Mouse (Mus musculus): ENCODE data around the gene Cdc7. TPM values are rescaled to one million over a fixed set of nuclear protein-coding genes. Genes with fewer than 3 reads are reported as not detected.

Gene Cdc7
- polyA plus RNA-seq, 1 experiment from 2014 or later = 24.8 TPM

DNA sequence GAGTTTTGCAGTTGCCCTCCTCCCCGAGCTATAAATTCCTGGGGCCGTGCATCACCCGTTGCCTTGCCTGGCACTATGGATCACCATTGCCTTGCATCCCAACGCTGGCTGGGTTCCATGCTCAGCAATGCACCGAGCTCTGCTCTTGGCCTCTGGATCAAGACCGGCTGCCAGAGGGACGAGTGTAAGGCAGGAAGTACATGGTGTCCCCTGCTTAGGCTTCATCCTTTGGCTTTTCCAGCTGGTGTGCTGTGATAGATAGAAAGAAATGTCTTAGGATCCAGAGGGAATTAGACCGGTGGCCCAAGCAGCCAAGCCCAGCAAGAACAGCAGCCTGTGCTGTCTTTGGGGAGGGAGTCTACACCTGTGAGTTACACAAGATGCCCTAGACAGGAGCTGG, 61.7 kb downstream of the Cdc7 start:
- H3K9ac ChIP-seq (ENCODE audit: low read length) = no peak overlapping the region
- H3K4me1 ChIP-seq (ENCODE audit: control insufficient read depth in 2 of 2, insufficient read depth in 2 of 2, low read length in 2 of 2) = peaks cover 12 to 30% of the 10 kb centered on the region in 2 experiments
- H3K4me3 ChIP-seq (ENCODE audit: control insufficient read depth in 1 of 2, insufficient read depth in 1 of 2, low read depth in 1 of 2, low read length in 2 of 2) = no peak overlapping the region
- no peaks in the 10 kb centered on the region for H3K27me3 ChIP-seq (ENCODE audit: control insufficient read depth, insufficient read depth, low read length)
- no peaks in the 10 kb centered on the region for H3K36me3 ChIP-seq (ENCODE audit: control insufficient read depth, insufficient read depth, low read length)
- 71% methylated on average over 8 of the region's 8 CpGs for WGBS
- H3K27ac ChIP-seq (replicated peaks in 1 of 2; ENCODE audit: control insufficient read depth in 1 of 2, insufficient read depth in 1 of 2, low read depth in 2 of 2, low read length in 2 of 2) = no peak overlapping the region
- no peaks in the 10 kb centered on the region for H3K9me3 ChIP-seq (ENCODE audit: control insufficient read depth, low read length)
- no peak; the same call in 1 of the 2 replicates for ATAC-seq (ENCODE audit: insufficient number of reproducible peaks, insufficient read depth, low FRiP score, low read depth)
- no peak overlapping the region for H3K4me2 ChIP-seq (ENCODE audit: low read length)

DNA sequence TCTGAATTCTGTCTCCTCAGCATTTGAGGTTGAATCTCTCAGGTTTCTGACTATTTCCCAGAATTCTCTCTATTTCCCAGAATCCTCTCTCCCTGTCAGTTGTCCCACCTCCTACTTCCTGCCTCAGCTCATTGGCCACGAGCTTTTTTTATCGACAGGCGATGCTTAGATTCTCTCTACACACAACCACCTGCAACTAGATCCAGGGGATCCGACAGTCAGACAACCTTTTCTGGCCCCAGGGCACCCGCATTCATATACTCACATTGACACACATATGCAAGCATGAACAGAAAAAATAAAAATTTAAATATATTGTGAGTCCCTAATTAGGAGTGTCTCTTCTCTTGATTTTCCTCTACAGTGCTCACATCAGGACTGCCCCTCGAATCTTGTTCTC, 63.5 kb downstream of the Cdc7 start:
- Histone ChIP-seq H3K4me2 (ENCODE audit: low read length) (no peak overlapping the region), H3K36me3 (ENCODE audit: control insufficient read depth, insufficient read depth, low read length) (no peaks in the 10 kb centered on the region), H3K9me3 (ENCODE audit: control insufficient read depth, low read length) (no peaks in the 10 kb centered on the region), H3K27ac (replicated peaks in 1 of 2; ENCODE audit: control insufficient read depth in 1 of 2, insufficient read depth in 1 of 2, low read depth in 2 of 2, low read length in 2 of 2) (0 out of 4 replicates have a peak overlapping the region, but pooled peaks of 1 of the 2 experiments have one; percentile 19), H3K4me1 (ENCODE audit: control insufficient read depth in 2 of 2, insufficient read depth in 2 of 2, low read length in 2 of 2) (peaks cover 11 to 23% of the 10 kb centered on the region in 2 experiments), H3K4me3 (ENCODE audit: control insufficient read depth in 1 of 2, insufficient read depth in 1 of 2, low read depth in 1 of 2, low read length in 2 of 2) (no peak overlapping the region), H3K9ac (ENCODE audit: low read length) (no peak overlapping the region), H3K27me3 (ENCODE audit: control insufficient read depth, insufficient read depth, low read length) (no peaks in the 10 kb centered on the region)
- no peak for ATAC-seq (ENCODE audit: insufficient number of reproducible peaks, insufficient read depth, low FRiP score, low read depth)
- 86% methylated on average over 6 of the region's 6 CpGs for WGBS

DNA sequence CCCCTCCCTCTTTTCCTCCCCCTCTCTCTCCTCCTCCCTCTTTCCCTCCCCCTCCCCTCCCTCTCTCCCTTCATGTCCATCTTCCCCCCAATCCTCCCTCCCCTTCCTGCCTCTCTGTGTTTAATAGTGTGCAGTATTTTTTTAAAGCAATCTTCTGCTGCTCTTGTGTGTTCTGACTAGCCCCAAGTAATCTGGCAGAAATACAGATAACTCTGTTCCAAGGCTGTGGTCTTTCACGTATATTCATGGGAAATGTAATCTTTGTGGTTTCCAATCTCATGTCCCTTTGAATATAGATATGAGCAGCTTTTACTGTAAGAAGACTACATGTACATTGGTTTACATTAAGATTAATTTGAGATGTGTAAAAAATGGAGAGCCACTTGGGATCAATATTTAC, 64.4 kb downstream of the Cdc7 start:
- H3K4me1 ChIP-seq (ENCODE audit: control insufficient read depth in 2 of 2, insufficient read depth in 2 of 2, low read length in 2 of 2) = peaks cover 11 to 23% of the 10 kb centered on the region in 2 experiments
- no peak overlapping the region for H3K4me2 ChIP-seq (ENCODE audit: low read length)
- no peaks in the 10 kb centered on the region for H3K27me3 ChIP-seq (ENCODE audit: control insufficient read depth, insufficient read depth, low read length)
- H3K36me3 ChIP-seq (ENCODE audit: control insufficient read depth, insufficient read depth, low read length) = no peaks in the 10 kb centered on the region
- no peak overlapping the region for H3K4me3 ChIP-seq (ENCODE audit: control insufficient read depth in 1 of 2, insufficient read depth in 1 of 2, low read depth in 1 of 2, low read length in 2 of 2)
- H3K9me3 ChIP-seq (ENCODE audit: control insufficient read depth, low read length) = no peaks in the 10 kb centered on the region
- H3K27ac ChIP-seq (replicated peaks in 1 of 2; ENCODE audit: control insufficient read depth in 1 of 2, insufficient read depth in 1 of 2, low read depth in 2 of 2, low read length in 2 of 2) = no peak overlapping the region
- H3K9ac ChIP-seq (ENCODE audit: low read length) = no peak overlapping the region
- no peak for ATAC-seq (ENCODE audit: insufficient number of reproducible peaks, insufficient read depth, low FRiP score, low read depth)
- WGBS = 37% methylated on average over 1 of the region's 1 CpGs

- no peaks in the 10 kb centered on the region for H3K27me3 ChIP-seq (ENCODE audit: control insufficient read depth, insufficient read depth, low read length)
- no peak overlapping the region for H3K4me3 ChIP-seq (ENCODE audit: control insufficient read depth in 1 of 2, insufficient read depth in 1 of 2, low read depth in 1 of 2, low read length in 2 of 2)
- H3K9me3 ChIP-seq (ENCODE audit: control insufficient read depth, low read length) = no peaks in the 10 kb centered on the region
- ATAC-seq (ENCODE audit: insufficient number of reproducible peaks, insufficient read depth, low FRiP score, low read depth) = no peak
- no peak overlapping the region for H3K27ac ChIP-seq (replicated peaks in 1 of 2; ENCODE audit: control insufficient read depth in 1 of 2, insufficient read depth in 1 of 2, low read depth in 2 of 2, low read length in 2 of 2)
- no peaks in the 10 kb centered on the region for H3K36me3 ChIP-seq (ENCODE audit: control insufficient read depth, insufficient read depth, low read length)
- no peak overlapping the region for H3K4me2 ChIP-seq (ENCODE audit: low read length)
- peaks cover 9 to 17% of the 10 kb centered on the region in 2 experiments for H3K4me1 ChIP-seq (ENCODE audit: control insufficient read depth in 2 of 2, insufficient read depth in 2 of 2, low read length in 2 of 2)
- WGBS = 55% methylated on average over 4 of the region's 4 CpGs
- H3K9ac ChIP-seq (ENCODE audit: low read length) = no peak overlapping the region
These were observed 65.7 kb downstream of the Cdc7 start for GRCm38 (mm10) chr5:107029801-107030200.

DNA sequence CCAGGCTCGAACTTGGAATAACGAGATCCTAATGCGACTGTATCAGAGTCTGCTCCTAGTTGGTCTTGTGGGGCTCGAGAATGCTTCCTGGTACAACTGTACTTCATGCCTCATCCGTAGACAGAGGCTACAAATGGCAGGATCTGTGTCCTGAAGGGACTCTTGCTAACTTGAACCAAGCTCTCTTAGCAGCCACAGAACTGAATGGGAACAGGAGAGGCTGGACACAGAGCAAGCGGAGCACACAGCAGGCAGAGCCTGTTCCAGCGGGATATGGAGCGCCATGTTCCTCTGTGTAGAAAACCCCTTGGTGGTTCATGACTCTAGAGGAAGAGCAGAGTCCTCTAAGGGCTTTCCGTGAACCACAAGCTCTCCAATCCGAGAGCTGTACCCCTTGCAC, 66.7 kb downstream of the Cdc7 start:
- no peak for ATAC-seq (ENCODE audit: insufficient number of reproducible peaks, insufficient read depth, low FRiP score, low read depth)
- H3K27ac ChIP-seq (replicated peaks in 1 of 2; ENCODE audit: control insufficient read depth in 1 of 2, insufficient read depth in 1 of 2, low read depth in 2 of 2, low read length in 2 of 2) = no peak overlapping the region
- no peak overlapping the region for H3K4me2 ChIP-seq (ENCODE audit: low read length)
- WGBS = 90% methylated on average over 10 of the region's 10 CpGs
- H3K27me3 ChIP-seq (ENCODE audit: control insufficient read depth, insufficient read depth, low read length) = no peaks in the 10 kb centered on the region
- H3K9me3 ChIP-seq (ENCODE audit: control insufficient read depth, low read length) = no peaks in the 10 kb centered on the region
- H3K4me1 ChIP-seq (ENCODE audit: control insufficient read depth in 2 of 2, insufficient read depth in 2 of 2, low read length in 2 of 2) = peaks cover 5 to 15% of the 10 kb centered on the region in 2 experiments
- H3K9ac ChIP-seq (ENCODE audit: low read length) = no peak overlapping the region
- H3K36me3 ChIP-seq (ENCODE audit: control insufficient read depth, insufficient read depth, low read length) = no peaks in the 10 kb centered on the region
- no peak overlapping the region for H3K4me3 ChIP-seq (ENCODE audit: control insufficient read depth in 1 of 2, insufficient read depth in 1 of 2, low read depth in 1 of 2, low read length in 2 of 2)

Other genes starting within 250 kb of the Cdc7 start
- 0.42 and 0.71 TPM in 2 replicates for gene Hfm1, start 38.0 kb upstream of the Cdc7 start, polyA plus RNA-seq (2014; fragmentation: Nextera tagmentation; extraction: Ambion mirVana)